Mouse (Mus musculus): ENCODE data around the gene Thsd7a. TPM values are rescaled to one million over a fixed set of nuclear protein-coding genes. Genes with fewer than 3 reads are reported as not detected.

Gene Thsd7a
- total and polyA plus RNA-seq, 2 experiments from 2014 or later, result 13.5 to 18.3 TPM

GRCm38 (mm10) chr6:12584456-12584855 lies 164.8 kb downstream of the Thsd7a start:
- no peak overlapping the region for H3K4me2 ChIP-seq (ENCODE audit: low read depth)
- H3K36me3 ChIP-seq (ENCODE audit: insufficient read depth), result no peaks in the 10 kb centered on the region
- DNase-seq (no peak), ATAC-seq (no peak; the same call in 1 of the 2 replicates)
- TF ChIP-seq CTCF (IDR thresholded peaks at IDR 0.05; ENCODE audit: low read depth), result no peak
- no peak overlapping the region for H3K27ac ChIP-seq (ENCODE audit: low read depth, low read length)
- H3K4me3 ChIP-seq (ENCODE audit: low read depth, low read length), result no peak overlapping the region
- H3K4me1 ChIP-seq (ENCODE audit: insufficient read depth), result no peaks in the 10 kb centered on the region
- H3K27me3 ChIP-seq (ENCODE audit: insufficient read depth, low read length), result no peaks in the 10 kb centered on the region
- no peak overlapping the region for H3K9ac ChIP-seq
- no peaks in the 10 kb centered on the region for H3K9me3 ChIP-seq (ENCODE audit: low read length)
- 73% methylated on average over 4 of the region's 4 CpGs for WGBS

- no peak for DNase-seq
- WGBS, result 33% methylated on average over 3 of the region's 3 CpGs
- Histone ChIP-seq H3K4me2 (ENCODE audit: low read depth) (no peak overlapping the region), H3K9ac (no peak overlapping the region), H3K27ac (ENCODE audit: low read depth, low read length) (no peak overlapping the region), H3K9me3 (ENCODE audit: low read length) (no peaks in the 10 kb centered on the region), H3K36me3 (ENCODE audit: insufficient read depth) (no peaks in the 10 kb centered on the region), H3K27me3 (ENCODE audit: insufficient read depth, low read length) (no peaks in the 10 kb centered on the region), H3K4me1 (ENCODE audit: insufficient read depth) (no peaks in the 10 kb centered on the region), H3K4me3 (ENCODE audit: low read depth, low read length) (no peak overlapping the region)
- TF ChIP-seq CTCF (IDR thresholded peaks at IDR 0.05; ENCODE audit: low read depth), result no peak
- ATAC-seq, result no peak
Measured at GRCm38 (mm10) chr6:12581143-12581542, 168.1 kb downstream of the Thsd7a start.

- DNase-seq (no peak), ATAC-seq (no peak)
- no peak overlapping the region for H3K27ac ChIP-seq (ENCODE audit: low read depth, low read length)
- H3K4me1 ChIP-seq (ENCODE audit: insufficient read depth), result no peaks in the 10 kb centered on the region
- 49% methylated on average over 6 of the region's 6 CpGs for WGBS
- no peaks in the 10 kb centered on the region for H3K36me3 ChIP-seq (ENCODE audit: insufficient read depth)
- H3K9me3 ChIP-seq (ENCODE audit: low read length), result no peaks in the 10 kb centered on the region
- H3K27me3 ChIP-seq (ENCODE audit: insufficient read depth, low read length), result no peaks in the 10 kb centered on the region
- no peak overlapping the region for H3K4me3 ChIP-seq (ENCODE audit: low read depth, low read length)
- H3K4me2 ChIP-seq (ENCODE audit: low read depth), result no peak overlapping the region
- H3K9ac ChIP-seq, result no peak overlapping the region
- TF ChIP-seq CTCF (IDR thresholded peaks at IDR 0.05; ENCODE audit: low read depth), result no peak
Measured at GRCm38 (mm10) chr6:12575619-12576216, 173.5 kb downstream of the Thsd7a start.

- H3K27ac ChIP-seq (ENCODE audit: low read depth, low read length), result no peak overlapping the region
- no peaks in the 10 kb centered on the region for H3K36me3 ChIP-seq (ENCODE audit: insufficient read depth)
- no peak for TF ChIP-seq CTCF (IDR thresholded peaks at IDR 0.05; ENCODE audit: low read depth)
- H3K27me3 ChIP-seq (ENCODE audit: insufficient read depth, low read length), result no peaks in the 10 kb centered on the region
- H3K4me3 ChIP-seq (ENCODE audit: low read depth, low read length), result no peak overlapping the region
- ATAC-seq (peak; percentile 27; the same call in 1 of the 2 replicates), DNase-seq (no peak)
- H3K4me2 ChIP-seq (ENCODE audit: low read depth), result no peak overlapping the region
- H3K9me3 ChIP-seq (ENCODE audit: low read length), result no peaks in the 10 kb centered on the region
- 44% methylated on average over 5 of the region's 5 CpGs for WGBS
- H3K4me1 ChIP-seq (ENCODE audit: insufficient read depth), result no peaks in the 10 kb centered on the region
- no peak overlapping the region for H3K9ac ChIP-seq
Measured at GRCm38 (mm10) chr6:12572202-12572601, 177.0 kb downstream of the Thsd7a start.

- TF ChIP-seq CTCF (IDR thresholded peaks at IDR 0.05; ENCODE audit: low read depth), result no peak
- Histone ChIP-seq H3K27me3 (ENCODE audit: insufficient read depth, low read length) (no peaks in the 10 kb centered on the region), H3K9ac (no peak overlapping the region), H3K4me2 (ENCODE audit: low read depth) (no peak overlapping the region), H3K36me3 (ENCODE audit: insufficient read depth) (no peaks in the 10 kb centered on the region), H3K4me1 (ENCODE audit: insufficient read depth) (no peaks in the 10 kb centered on the region), H3K9me3 (ENCODE audit: low read length) (no peaks in the 10 kb centered on the region), H3K4me3 (ENCODE audit: low read depth, low read length) (no peak overlapping the region), H3K27ac (ENCODE audit: low read depth, low read length) (no peak overlapping the region)
- 87% methylated on average over 4 of the region's 4 CpGs for WGBS
- ATAC-seq (no peak), DNase-seq (no peak)
Measured at GRCm38 (mm10) chr6:12565136-12565535, 184.1 kb downstream of the Thsd7a start.

GRCm38 (mm10) chr6:12562336-12562735 lies 186.9 kb downstream of the Thsd7a start:
- no peak overlapping the region for H3K9ac ChIP-seq
- DNase-seq (no peak), ATAC-seq (no peak)
- no peaks in the 10 kb centered on the region for H3K27me3 ChIP-seq (ENCODE audit: insufficient read depth, low read length)
- 86% methylated on average over 3 of the region's 3 CpGs for WGBS
- H3K27ac ChIP-seq (ENCODE audit: low read depth, low read length), result no peak overlapping the region
- no peaks in the 10 kb centered on the region for H3K36me3 ChIP-seq (ENCODE audit: insufficient read depth)
- no peak overlapping the region for H3K4me3 ChIP-seq (ENCODE audit: low read depth, low read length)
- H3K9me3 ChIP-seq (ENCODE audit: low read length), result no peaks in the 10 kb centered on the region
- H3K4me1 ChIP-seq (ENCODE audit: insufficient read depth), result no peaks in the 10 kb centered on the region
- no peak overlapping the region for H3K4me2 ChIP-seq (ENCODE audit: low read depth)
- TF ChIP-seq CTCF (IDR thresholded peaks at IDR 0.05; ENCODE audit: low read depth), result no peak

- no peak for TF ChIP-seq CTCF (IDR thresholded peaks at IDR 0.05; ENCODE audit: low read depth)
- DNase-seq, result no peak
- Histone ChIP-seq H3K4me3 (ENCODE audit: low read depth, low read length) (no peak overlapping the region), H3K9me3 (ENCODE audit: low read length) (no peaks in the 10 kb centered on the region), H3K9ac (no peak overlapping the region), H3K4me2 (ENCODE audit: low read depth) (no peak overlapping the region), H3K27ac (ENCODE audit: low read depth, low read length) (no peak overlapping the region), H3K4me1 (ENCODE audit: insufficient read depth) (no peaks in the 10 kb centered on the region), H3K27me3 (ENCODE audit: insufficient read depth, low read length) (no peaks in the 10 kb centered on the region), H3K36me3 (ENCODE audit: insufficient read depth) (no peaks in the 10 kb centered on the region)
- WGBS, result 79% methylated on average over 2 of the region's 2 CpGs
- ATAC-seq, result no peak
Measured at GRCm38 (mm10) chr6:12560500-12560899, 188.7 kb downstream of the Thsd7a start.
